Mouse (Mus musculus) heart, embryonic 14.5 days (tissue): ENCODE data around the gene Aebp1. TPM values are rescaled to one million over a fixed set of nuclear protein-coding genes. Genes with fewer than 3 reads are reported as not detected.
A peak's percentile ranks its signal among the peaks of the same experiment; 100 is the strongest.

Source experiments
- ATAC-seq: fragments of 200-750 bp; cut with Nextera tagmentation; 2 replicates; pipeline ENCODE4 v1.8.0; 2017; ENCODE audit warnings: low read depth, moderate TSS enrichment; ENCODE audit not compliant: insufficient number of reproducible peaks, insufficient read depth, low FRiP score
- H3K27ac ChIP-seq, 2 experiments: fragments of 200-500 bp in 1 of 2; fragments of 300-500 bp in 1 of 2; sonication (generic) in 1 of 2; replicated peaks in 1 of 2; 2 replicates each; pipeline ENCODE4 v1.5.1; 2012 to 2014; ENCODE audit warnings: low read depth in 2 of 2, low read length in 2 of 2, control low read depth in 1 of 2, mild to moderate bottlenecking in 1 of 2, mixed read lengths in 1 of 2; ENCODE audit not compliant: control insufficient read depth in 1 of 2, insufficient read depth in 1 of 2
- H3K27me3 ChIP-seq: fragments of 300-500 bp; sonication (generic); 2 replicates; pipeline ENCODE4 v1.6.1; 2014; ENCODE audit warnings: mild to moderate bottlenecking, low read length, control low read depth; ENCODE audit not compliant: control insufficient read depth, insufficient read depth
- H3K36me3 ChIP-seq: fragments of 300-500 bp; sonication (generic); 2 replicates; pipeline ENCODE4 v1.6.1; 2014; ENCODE audit warnings: mild to moderate bottlenecking, control low read depth, low read length, mixed read lengths; ENCODE audit not compliant: control insufficient read depth, insufficient read depth
- H3K4me1 ChIP-seq, 2 experiments: fragments of 200-500 bp in 1 of 2; fragments of 300-500 bp in 1 of 2; sonication (generic) in 1 of 2; 2 replicates each; pipeline ENCODE4 v1.6.1; 2012 to 2014; ENCODE audit warnings: low read length in 2 of 2, control low read depth in 1 of 2, mixed read lengths in 1 of 2; ENCODE audit not compliant: control insufficient read depth in 2 of 2, insufficient read depth in 2 of 2
- H3K4me2 ChIP-seq: fragments of 300-500 bp; sonication (generic); 2 replicates; pipeline ENCODE4 v1.6.1; 2014; ENCODE audit warnings: mild to moderate bottlenecking, low read length
- H3K4me3 ChIP-seq, 2 experiments: fragments of 200-500 bp in 1 of 2; fragments of 300-500 bp in 1 of 2; sonication (generic) in 1 of 2; 2 replicates each; pipeline ENCODE4 v1.5.1; 2012 to 2014; ENCODE audit warnings: low read length in 2 of 2, mild to moderate bottlenecking in 2 of 2, control low read depth in 1 of 2, low read depth in 1 of 2, moderate library complexity in 1 of 2; ENCODE audit not compliant: control insufficient read depth in 1 of 2, insufficient read depth in 1 of 2
- H3K9ac ChIP-seq: fragments of 300-500 bp; sonication (generic); 2 replicates; pipeline ENCODE4 v1.6.1; 2014; ENCODE audit warnings: mild to moderate bottlenecking, low read length
- H3K9me3 ChIP-seq: fragments of 300-500 bp; sonication (generic); 2 replicates; pipeline ENCODE4 v1.6.1; 2016; ENCODE audit warnings: low read length, control low read depth; ENCODE audit not compliant: control insufficient read depth
- WGBS: fragments of 180-500 bp; shearing (Covaris S2); extraction: QIAGEN DNeasy Blood & Tissue Kit; methylation state at CpG from one replicate; pipeline ENCODE4 v1.1.7; 2014; 5-methylcytosine and 5-hydroxymethylcytosine counted together
- polyA plus RNA-seq: library from polyadenylated mRNA; unstranded; fragments of >200 nt; fragmentation: Nextera tagmentation; extraction: Ambion mirVana; gene quantifications from 2 replicates; pipeline ENCODE4 v1.2.1, GENCODE M21; 2014

Aebp1 gene
- 25.0 and 32.8 TPM in 2 replicates for polyA plus RNA-seq

- WGBS, result 1% methylated on average over 49 of the region's 59 CpGs
- H3K27me3 ChIP-seq, result 0 out of 2 replicates have a peak, but pooled peaks cover 5% of the 10 kb centered on the region
- H3K4me3 ChIP-seq, result peak within 1 kb of the TSS; percentile 50 to 61
- peak within 1 kb of the TSS; percentile 86 for H3K4me2 ChIP-seq
- H3K36me3 ChIP-seq, result no peaks in the 10 kb centered on the region; the same call in 1 of the 2 replicates
- peak within 1 kb of the TSS; percentile 5; a peak in 1 of 4 replicates for H3K27ac ChIP-seq
- H3K9me3 ChIP-seq, result peaks cover 3% of the 10 kb centered on the region; the same call in 1 of the 2 replicates
- ATAC-seq, result peak; percentile 32; the same call in 1 of the 2 replicates
- peak within 1 kb of the TSS; percentile 70 for H3K9ac ChIP-seq
- peaks cover 17 to 24% of the 10 kb centered on the region in 2 experiments for H3K4me1 ChIP-seq
These were observed at the start of gene Aebp1 for GRCm38 (mm10) chr11:5861678-5862393. Aebp1 (plus strand) TSS chr11:5861947.

- Histone ChIP-seq H3K4me2 (no peak overlapping the region), H3K27me3 (no peaks in the 10 kb centered on the region), H3K9me3 (no peaks in the 10 kb centered on the region), H3K4me3 (no peak overlapping the region), H3K27ac (no peak overlapping the region), H3K9ac (no peak overlapping the region), H3K4me1 (no peaks in the 10 kb centered on the region), H3K36me3 (no peaks in the 10 kb centered on the region)
- ATAC-seq, result no peak
- WGBS, result 79% methylated on average over 10 of the region's 10 CpGs
These were observed 48.4 kb upstream of the Aebp1 start for GRCm38 (mm10) chr11:5813381-5813780.

GRCm38 (mm10) chr11:5819223-5819622 lies 42.5 kb upstream of the Aebp1 start:
- Histone ChIP-seq H3K27ac (no peak overlapping the region), H3K27me3 (no peaks in the 10 kb centered on the region)

DNA sequence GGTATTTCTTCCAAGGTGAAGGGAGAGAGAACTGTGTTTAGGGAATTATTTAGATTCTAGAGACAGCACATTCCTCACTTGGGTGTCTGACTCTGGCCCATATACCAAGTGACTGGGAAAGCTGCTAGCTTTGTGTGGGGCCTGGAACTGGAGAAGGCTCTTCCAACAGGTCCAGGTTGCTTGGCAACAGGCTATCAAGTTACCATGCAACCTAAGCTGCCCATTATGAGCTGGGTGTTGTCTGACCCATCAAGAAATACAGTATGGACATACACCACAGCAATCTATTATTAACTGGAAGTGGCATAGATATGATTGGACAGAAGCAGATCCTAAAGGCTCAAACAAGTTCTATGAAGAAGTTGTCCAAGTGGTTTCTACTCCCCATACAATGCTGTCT lies 36.3 kb upstream of the Aebp1 start:
- Histone ChIP-seq H3K36me3 (peaks cover 23% of the 10 kb centered on the region), H3K9me3 (no peaks in the 10 kb centered on the region), H3K27ac (no peak overlapping the region), H3K4me3 (no peak overlapping the region), H3K4me1 (peaks cover 0 to under 1% of the 10 kb centered on the region in 2 experiments; a peak in 1 of 4 replicates), H3K27me3 (no peaks in the 10 kb centered on the region), H3K9ac (no peak overlapping the region), H3K4me2 (no peak overlapping the region)
- no peak for ATAC-seq

More at GRCm38 (mm10) chr11:5819223-5819622, 42.5 kb upstream of the Aebp1 start:
- Histone ChIP-seq H3K9ac (no peak overlapping the region), H3K4me2 (no peak overlapping the region), H3K4me3 (no peak overlapping the region), H3K36me3 (no peaks in the 10 kb centered on the region), H3K9me3 (no peaks in the 10 kb centered on the region), H3K4me1 (no peaks in the 10 kb centered on the region)
- ATAC-seq, result no peak
- 65% methylated on average over 2 of the region's 2 CpGs for WGBS

DNA sequence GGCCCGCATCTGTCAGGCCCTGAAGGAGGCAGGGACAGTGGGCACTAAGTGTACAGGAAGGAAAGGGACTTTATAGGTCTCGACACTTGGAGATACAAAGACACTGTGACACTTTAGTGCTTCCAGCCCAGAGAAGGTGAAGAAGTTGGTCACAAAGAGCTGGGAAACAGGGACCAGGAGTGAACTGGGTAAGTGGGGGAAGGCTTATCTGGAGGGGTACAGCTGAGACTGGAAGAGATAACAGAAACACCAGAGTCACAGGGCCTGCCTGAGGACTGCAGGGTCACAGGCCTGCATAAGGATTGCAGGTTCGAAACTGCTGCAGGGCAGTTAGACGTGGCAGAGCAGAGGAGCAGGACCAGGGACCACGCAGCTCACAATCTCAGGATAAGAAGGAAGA lies 33.8 kb upstream of the Aebp1 start:
- no peaks in the 10 kb centered on the region for H3K27me3 ChIP-seq
- no peak overlapping the region for H3K4me3 ChIP-seq
- WGBS, result 88% methylated on average over 5 of the region's 5 CpGs
- ATAC-seq, result no peak
- peaks cover 47% of the 10 kb centered on the region for H3K36me3 ChIP-seq
- H3K4me1 ChIP-seq, result peaks cover 3 to 6% of the 10 kb centered on the region in 2 experiments; a peak in 2 of 4 replicates
- H3K27ac ChIP-seq, result no peak overlapping the region
- no peak overlapping the region for H3K9ac ChIP-seq
- H3K9me3 ChIP-seq, result no peaks in the 10 kb centered on the region
- H3K4me2 ChIP-seq, result no peak overlapping the region

GRCm38 (mm10) chr11:5828509-5829191 lies 33.1 kb upstream of the Aebp1 start:
- H3K4me2 ChIP-seq, result no peak overlapping the region
- H3K36me3 ChIP-seq, result peaks cover 52% of the 10 kb centered on the region
- ATAC-seq, result no peak
- no peak overlapping the region for H3K27ac ChIP-seq
- no peak overlapping the region for H3K9ac ChIP-seq
- no peaks in the 10 kb centered on the region for H3K27me3 ChIP-seq
- H3K4me3 ChIP-seq, result no peak overlapping the region
- peaks cover 3 to 6% of the 10 kb centered on the region in 2 experiments; a peak in 2 of 4 replicates for H3K4me1 ChIP-seq
- 76% methylated on average over 11 of the region's 11 CpGs for WGBS
- no peaks in the 10 kb centered on the region for H3K9me3 ChIP-seq

DNA sequence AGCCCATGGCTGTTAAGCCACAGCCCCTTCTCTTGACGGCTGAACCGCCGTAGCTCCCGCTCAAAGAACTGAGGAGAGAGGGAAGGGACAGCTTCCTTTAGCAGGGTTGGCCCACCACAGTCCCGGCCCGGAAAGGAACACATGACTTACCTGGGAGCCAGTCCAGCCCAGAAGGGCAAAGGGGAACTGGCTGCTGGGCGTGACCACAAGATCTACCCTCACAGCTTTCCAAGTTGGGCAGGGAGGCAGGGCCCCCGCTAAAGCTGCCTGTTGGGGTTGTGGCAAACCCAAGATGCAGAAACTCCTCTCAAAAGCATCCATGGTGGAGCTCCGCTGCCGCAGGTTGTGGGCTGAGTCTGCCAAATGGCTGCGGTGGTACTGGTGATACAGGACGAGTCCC lies 32.4 kb upstream of the Aebp1 start:
- Histone ChIP-seq H3K27ac (no peak overlapping the region), H3K9ac (no peak overlapping the region), H3K27me3 (no peaks in the 10 kb centered on the region), H3K4me3 (no peak overlapping the region), H3K36me3 (peaks cover 58% of the 10 kb centered on the region), H3K9me3 (no peaks in the 10 kb centered on the region), H3K4me2 (no peak overlapping the region), H3K4me1 (peaks cover 3 to 6% of the 10 kb centered on the region in 2 experiments; a peak in 2 of 4 replicates)
- 90% methylated on average over 12 of the region's 12 CpGs for WGBS
- no peak for ATAC-seq
